Mouse (Mus musculus) E14TG2a.4 (cell line): ENCODE measurements around the gene Srp68.

Source experiments
- CTCF ChIP-seq: conservative IDR thresholded peaks from 2 replicates; pipeline ENCODE4 v1.5.1; 2014; ENCODE audit warnings: low read length
- NANOG ChIP-seq: IDR thresholded peaks from 2 replicates; pipeline ENCODE4 v1.6.1; 2014; ENCODE audit warnings: borderline replicate concordance, low read length, mixed read lengths

- TF ChIP-seq CTCF (no peak), NANOG (no peak)
Observed at GRCm38 (mm10) chr11:116196336-116196735, 77.7 kb downstream of the Srp68 start.
